Mouse (Mus musculus): ENCODE data around the gene Tpbgl.

The Tpbgl gene

DNA sequence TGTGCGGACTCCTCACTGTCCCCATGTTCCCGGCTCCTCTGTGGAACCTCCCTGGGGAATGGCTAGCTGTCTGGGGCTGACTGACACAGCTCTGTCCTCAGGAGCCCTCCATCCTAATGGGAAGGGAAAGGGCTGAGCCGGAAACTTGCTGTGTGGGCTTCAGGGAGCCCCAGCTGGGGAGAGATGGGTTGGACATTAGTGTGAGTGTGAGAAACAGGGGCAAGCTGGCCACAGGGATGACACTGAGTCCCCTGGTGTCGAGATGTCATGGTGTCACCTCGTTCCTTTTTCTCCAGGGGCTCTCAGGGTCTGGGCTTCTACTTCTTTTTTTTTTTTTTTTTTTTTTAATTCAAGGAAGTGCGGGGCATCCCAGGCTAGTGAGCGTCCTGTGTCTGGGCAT, 44.6 kb downstream of the Tpbgl start:
- no peak for DNase-seq (ENCODE audit: extremely low spot score, low spot score)

DNA sequence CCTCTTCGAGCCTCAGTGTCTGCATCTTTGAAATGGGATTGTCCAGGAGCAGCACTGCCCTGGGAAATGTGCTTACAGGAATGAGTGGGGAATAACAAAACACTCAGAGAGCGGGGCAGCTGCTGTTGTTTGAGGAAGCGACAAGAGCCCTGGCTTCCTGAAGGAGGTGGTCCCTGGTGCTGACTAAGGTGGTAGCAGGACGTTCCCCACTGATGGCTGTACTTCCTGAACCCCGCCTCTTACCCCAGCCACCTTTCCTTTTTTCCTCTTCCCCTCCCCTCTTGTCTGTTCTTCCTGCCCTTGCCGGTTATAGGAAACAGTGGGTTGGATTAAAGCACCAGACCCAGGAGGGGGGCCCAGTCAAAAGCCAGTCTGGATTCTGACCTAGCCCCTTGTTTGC, 46.7 kb downstream of the Tpbgl start:
- DNase-seq (ENCODE audit: extremely low spot score, low spot score) = no peak

DNA sequence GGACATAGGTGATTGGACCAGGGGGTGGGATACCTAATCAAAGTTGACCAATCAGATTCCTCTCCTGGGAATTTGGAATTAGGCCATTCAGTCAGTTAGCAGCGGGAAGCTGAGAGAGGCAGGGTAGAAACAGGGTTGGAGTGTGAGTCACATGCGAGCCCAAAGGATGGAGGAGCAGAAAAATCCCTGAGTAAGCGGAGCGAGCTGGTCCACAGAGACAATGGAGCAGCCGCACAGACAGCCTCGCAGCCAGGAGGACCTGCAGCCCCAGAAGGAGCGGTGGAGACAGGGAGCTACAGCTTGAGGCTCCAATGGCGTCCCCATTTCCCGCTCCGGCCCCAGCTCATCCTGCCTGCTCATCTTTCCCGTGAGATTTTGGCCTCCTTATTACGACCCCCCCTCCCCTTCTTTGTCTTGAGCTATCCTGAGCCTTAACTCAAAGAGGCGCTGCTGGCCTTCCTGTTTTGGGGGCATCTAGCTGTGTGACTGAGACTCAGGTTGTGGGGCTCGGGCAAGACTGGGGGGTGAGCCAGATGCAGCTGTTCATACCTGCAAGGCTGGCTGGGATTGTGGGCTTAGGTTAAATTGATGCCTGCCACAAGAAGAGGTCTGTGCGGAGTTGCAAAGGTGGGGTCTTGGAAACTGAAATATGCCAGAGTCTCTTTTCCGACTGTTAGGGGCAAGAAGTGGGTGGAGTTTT, 47.3 kb downstream of the Tpbgl start:
- no peak for DNase-seq (ENCODE audit: extremely low spot score, low spot score)

DNA sequence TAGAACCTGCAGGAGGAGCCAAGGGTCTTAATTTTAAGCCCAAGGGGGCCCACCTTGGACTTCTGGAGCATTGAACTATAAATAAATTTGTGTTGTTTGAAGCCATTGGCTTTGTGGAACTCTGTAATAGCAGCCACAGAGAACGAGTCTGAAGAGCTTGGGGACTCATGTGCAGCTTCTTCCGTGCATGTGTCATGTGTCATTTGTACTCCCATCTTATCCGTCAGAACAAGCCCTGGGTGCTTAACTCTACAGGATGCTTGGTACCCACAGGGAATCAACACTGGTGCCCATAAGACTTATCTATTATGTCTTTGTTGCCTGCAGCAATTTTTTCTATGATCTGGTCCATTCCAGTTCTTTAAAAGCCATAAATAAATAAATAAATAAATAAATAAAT, 48.7 kb downstream of the Tpbgl start:
- no peak for DNase-seq (ENCODE audit: extremely low spot score, low spot score)

Data from neural tube, embryonic 10.5 days (tissue).